Mouse (Mus musculus) G1E (cell line): ENCODE results near the gene E2f8.

ENCODE experiments used
- GATA1 ChIP-seq: IDR thresholded peaks from 2 replicates; pipeline ENCODE4 v1.6.1; 2012; ENCODE audit warnings: borderline replicate concordance, low read length, inconsistent platforms, mixed read lengths
- TAL1 ChIP-seq: conservative IDR thresholded peaks from 2 replicates; pipeline ENCODE4 v1.6.1; 2012; ENCODE audit warnings: low read depth, low read length, inconsistent platforms, mixed read lengths

DNA sequence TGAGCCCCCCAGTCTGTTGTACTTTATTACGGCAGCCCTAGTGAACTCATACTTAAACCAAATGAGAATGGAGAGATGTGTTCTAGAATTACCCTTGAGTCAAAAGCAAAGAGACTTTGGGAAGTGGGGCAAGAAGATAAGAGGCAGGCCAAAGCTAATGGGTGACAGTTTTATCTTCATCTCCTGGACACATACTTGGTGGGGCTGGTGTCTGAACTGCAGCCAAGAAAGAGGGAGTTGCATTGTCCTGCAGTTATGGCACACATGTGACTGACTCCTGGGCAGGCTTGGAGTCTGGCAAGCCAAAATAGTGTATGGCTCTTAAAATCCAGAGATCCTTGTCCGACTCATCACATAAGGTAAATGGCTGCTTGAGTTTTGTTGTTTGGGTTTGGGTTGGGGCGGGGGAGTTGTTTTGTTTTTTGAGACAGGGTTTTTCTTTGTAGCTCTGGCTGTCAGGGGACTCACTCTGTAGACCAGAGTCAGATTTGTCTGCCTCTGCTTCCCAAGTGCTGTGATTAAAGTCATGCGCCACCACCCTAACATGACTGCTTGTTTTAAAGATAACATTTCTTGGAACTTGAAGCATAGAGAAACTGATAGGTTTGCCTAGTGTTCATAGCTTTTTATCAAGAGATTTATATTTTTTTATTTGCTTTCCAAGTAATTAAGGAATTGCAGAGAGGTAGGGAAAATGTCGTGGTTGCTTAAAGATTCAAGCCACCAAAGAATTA is 52.1 kb downstream of the E2f8 start:
- TF ChIP-seq GATA1 (no peak), TAL1 (no peak)
